Mouse (Mus musculus) hematopoietic multipotent progenitor cell, adult 10-12 weeks (in vitro differentiated cells): ENCODE data around the gene Tsks. TPM values are rescaled to one million over a fixed set of nuclear protein-coding genes. Genes with fewer than 3 reads are reported as not detected.

Experiments
- polyA plus RNA-seq: library from polyadenylated mRNA; stranded (reverse); fragments of >175 nt; gene quantifications from 2 replicates; pipeline ENCODE4 v1.2.3, GENCODE M21; 2012; ENCODE audit warnings: low replicate concordance

The Tsks gene
- polyA plus RNA-seq, result 0.29 TPM in 1 of 2 replicates, not detected in the other

GRCm38 (mm10) chr7:44942904-44943303 lies at the start of gene Tsks:
Gene Tsks, plus strand, starts transcription at chr7:44943204.

GRCm38 (mm10) chr7:44895593-44896434 lies 47.2 kb upstream of the Tsks start, which contains the start of gene Fuz:
Gene Fuz, plus strand, starts transcription at chr7:44896079.

DNA sequence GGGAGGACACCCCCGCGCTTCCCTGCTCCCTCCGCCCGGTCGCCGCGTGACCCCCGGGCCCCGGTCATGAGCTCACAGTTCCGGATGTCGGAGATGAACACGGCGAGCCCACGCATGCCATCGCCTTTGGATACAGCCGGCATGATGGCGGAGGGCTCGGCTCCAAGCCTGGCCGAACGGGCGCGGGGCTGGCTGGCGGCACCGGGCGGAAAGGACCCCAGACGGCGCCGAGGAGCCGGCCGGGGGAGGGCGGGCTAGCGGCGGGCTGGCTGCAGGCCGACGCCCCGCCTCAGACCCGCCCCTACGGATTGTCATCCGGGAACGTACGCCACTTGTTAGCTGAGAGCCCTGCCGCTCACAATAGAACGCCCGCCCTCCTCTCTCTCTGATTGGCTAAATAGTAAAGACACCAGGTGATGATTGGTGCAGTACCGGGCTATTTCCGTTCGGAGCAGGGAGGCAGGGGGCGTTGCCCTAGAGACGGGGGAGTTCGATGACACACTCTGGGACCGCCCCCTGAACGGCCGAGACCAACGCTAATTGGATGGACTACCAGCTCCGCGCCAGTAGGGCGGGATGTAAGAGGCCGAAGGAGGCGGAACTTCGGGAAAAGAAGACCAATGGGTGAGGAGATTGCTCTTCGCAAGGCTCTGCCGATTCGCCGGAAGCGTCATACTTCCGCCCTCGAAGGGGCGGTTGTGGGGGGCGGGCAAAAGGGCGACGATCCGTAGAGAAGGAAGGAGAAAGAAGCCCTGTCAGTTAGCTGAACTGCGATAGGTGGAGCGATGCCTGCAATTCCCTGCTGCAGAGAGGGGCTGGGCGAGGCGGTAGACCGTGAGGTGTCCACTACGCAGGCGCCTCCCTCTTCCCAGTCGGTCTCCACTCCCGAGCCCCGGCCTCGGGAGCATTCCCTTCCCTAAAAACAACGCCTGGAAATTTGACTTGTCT lies 13.5 kb upstream of the Tsks start, which contains the start of gene Ap2a1:
TSS of gene Ap2a1 (minus strand) at position 293 of the 948 bp plus-strand sequence.

DNA sequence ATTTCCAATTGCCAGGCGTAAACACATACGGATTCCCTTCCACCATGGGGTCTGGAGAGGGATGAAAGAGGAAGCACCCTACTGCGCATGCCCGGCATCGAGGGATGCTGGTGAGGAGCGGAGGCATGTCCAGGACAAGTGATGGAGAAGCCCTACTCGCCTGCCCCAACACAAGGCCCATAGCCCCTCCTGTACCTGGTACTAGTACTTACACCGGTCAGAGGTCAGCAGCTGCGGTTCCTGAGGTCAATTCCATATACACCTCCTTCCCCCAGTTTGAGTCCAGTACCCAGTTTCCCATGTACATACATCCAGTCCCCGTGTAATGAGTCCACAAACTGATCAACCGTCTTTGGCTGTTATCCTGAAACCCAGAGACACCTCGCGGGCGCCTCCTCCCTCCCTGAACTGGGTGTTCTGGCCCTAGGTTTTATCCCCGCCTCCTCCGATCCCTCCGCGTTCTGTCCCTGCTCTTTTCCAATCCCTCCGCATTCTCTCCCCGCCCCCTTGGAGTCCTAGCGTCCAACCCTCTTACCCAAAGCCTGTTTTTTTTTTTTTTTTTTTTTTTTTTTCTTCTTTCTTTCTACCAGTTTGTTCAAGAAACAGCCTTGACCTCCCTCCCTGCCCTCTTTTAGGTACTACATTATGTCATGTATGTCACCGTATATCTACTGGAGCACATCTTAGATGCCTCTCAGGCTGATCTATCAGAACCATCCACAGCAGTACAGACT lies 31.5 kb downstream of the Tsks start, which contains the start of gene Cpt1c:
TSS of gene Cpt1c (minus strand) at position 469 of the 734 bp plus-strand sequence.

DNA sequence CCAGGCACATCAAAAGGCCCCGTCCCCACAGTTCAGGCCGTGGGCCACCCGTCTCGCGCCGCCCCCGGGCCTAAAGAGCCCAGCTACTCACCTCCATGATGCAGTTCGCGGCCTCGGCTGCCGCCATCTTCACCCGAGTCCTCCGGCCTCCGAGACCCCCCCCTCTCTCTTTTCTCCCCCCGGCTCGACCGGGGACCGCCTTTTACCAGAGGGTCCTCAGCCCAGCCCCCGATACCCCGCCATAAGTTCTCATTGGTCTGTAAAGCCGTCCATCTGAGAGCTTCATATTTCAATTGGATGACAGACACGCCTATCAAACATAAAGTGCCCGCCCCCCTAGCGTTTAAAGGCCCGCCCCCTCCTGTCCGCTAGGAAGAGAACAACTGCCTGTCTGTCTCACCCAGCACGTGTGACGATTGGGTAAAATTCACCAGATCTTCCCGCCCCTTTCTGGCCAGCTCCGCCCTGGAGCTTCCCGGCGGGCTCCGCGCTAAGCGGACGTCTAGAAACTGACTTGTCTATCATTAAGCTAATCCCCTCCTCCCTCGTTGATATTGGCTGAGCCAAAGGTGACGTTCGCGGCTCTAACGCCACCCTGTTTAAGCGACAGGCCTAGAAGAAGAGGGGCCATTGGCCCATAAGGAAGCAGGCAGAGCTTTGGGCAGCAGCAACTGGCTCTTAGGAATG lies 43.3 kb downstream of the Tsks start, which contains the start of gene Prmt1:
TSS of gene Prmt1 (minus strand) at position 377 of the 687 bp plus-strand sequence.

DNA sequence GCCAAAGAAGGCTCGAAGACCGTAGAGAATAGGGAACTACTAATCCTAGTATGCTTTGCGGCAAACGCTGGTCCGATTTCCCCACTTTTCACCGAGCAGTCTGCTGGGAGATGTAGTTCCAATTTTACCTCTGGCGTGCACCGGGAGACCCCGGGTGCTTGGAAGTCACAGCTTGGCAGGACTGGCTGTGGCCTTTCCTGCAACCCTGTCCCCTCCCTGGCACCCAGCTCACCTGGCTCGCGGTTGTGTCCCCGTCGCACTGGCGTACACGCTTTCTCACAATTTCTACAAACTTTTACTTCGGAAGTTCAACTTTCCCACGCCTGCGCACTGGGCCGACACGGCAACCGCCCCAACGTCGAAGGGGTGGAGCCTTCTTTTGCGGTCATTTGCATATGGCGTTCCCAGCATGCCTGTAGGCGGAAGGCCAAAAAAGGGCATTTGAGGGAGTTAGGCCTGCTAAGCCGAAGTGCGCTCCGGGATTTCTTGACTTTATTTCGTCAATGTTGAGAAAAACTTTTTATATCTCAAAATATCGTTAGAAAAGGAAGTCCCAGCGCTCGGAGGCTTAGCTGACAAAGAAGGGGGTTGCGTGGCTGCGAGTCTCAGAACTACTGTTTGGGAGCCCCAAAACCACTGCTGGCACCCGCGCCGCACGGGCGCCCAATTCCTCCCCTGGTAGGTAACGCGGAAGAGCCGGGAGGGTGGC lies 54.4 kb downstream of the Tsks start, which contains the start of gene Irf3:
TSS of gene Irf3 (plus strand) at position 418 of the 709 bp plus-strand sequence.

DNA sequence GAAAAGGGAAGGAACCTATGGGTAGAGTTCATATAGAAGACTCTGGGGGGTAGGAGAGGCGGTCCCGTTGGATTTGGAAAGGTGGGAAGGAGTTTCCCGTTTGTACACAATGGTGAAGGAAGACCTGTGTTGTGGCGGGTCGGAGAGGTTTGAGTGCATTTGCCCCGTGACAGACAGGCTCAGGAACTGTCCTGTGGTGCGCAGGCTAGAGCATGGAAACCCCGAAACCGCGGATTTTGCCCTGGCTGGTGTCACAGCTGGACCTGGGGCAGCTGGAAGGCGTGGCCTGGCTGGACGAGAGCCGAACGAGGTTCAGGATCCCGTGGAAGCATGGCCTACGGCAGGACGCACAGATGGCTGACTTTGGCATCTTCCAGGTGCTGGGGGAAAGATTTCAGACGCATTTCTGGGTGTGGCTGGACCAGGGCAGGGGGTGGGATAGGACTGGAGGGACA lies 55.5 kb downstream of the Tsks start, which contains the start of gene Bcl2l12:
TSS of gene Bcl2l12 (minus strand) at position 212 of the 455 bp plus-strand sequence.

Other genes with a start within 250 kb of the Tsks start
- gene Izumo2, start 234.5 kb upstream of the Tsks start, polyA plus RNA-seq, result not detected in 2 replicates
- 76.5 and 90.1 TPM in 2 replicates for gene Vrk3, start 194.8 kb upstream of the Tsks start, polyA plus RNA-seq
- gene Zfp473, start 192.2 kb upstream of the Tsks start, polyA plus RNA-seq, result 0.04 and 0.13 TPM in 2 replicates
- 31.2 and 81.5 TPM in 2 replicates for gene Nup62, start 127.1 kb upstream of the Tsks start, polyA plus RNA-seq
- gene Il4i1, start 126.8 kb upstream of the Tsks start, polyA plus RNA-seq, result 150 and 240 TPM in 2 replicates
- 25.4 and 45.2 TPM in 2 replicates for gene Atf5, start 126.5 kb upstream of the Tsks start, polyA plus RNA-seq
- 167 and 687 TPM in 2 replicates for gene Akt1s1, start 94.2 kb upstream of the Tsks start, polyA plus RNA-seq
- 121 and 132 TPM in 2 replicates for gene Tbc1d17, start 94.1 kb upstream of the Tsks start, polyA plus RNA-seq
- 55.0 and 91.1 TPM in 2 replicates for gene Pnkp, start 86.1 kb upstream of the Tsks start, polyA plus RNA-seq
- 42.0 and 70.4 TPM in 2 replicates for gene Ptov1, start 73.4 kb upstream of the Tsks start, polyA plus RNA-seq
- 195 and 493 TPM in 2 replicates for gene Med25, start 50.5 kb upstream of the Tsks start, polyA plus RNA-seq
- gene Fuz, start 47.1 kb upstream of the Tsks start, polyA plus RNA-seq, result 68.5 and 164 TPM in 2 replicates
- 86.3 and 94.0 TPM in 2 replicates for gene Ap2a1, start 13.7 kb upstream of the Tsks start, polyA plus RNA-seq
- gene Cpt1c, start 31.6 kb downstream of the Tsks start, polyA plus RNA-seq, result 0.16 and 0.33 TPM in 2 replicates
- gene Prmt1, start 43.4 kb downstream of the Tsks start, polyA plus RNA-seq, result 20.1 and 51.4 TPM in 2 replicates
- gene Irf3, start 54.4 kb downstream of the Tsks start, polyA plus RNA-seq, result 121 and 237 TPM in 2 replicates
- gene Bcl2l12, start 55.5 kb downstream of the Tsks start, polyA plus RNA-seq, result 98.8 and 137 TPM in 2 replicates
- gene Scaf1, start 73.2 kb downstream of the Tsks start, polyA plus RNA-seq, result 147 and 361 TPM in 2 replicates
- 20.4 and 47.3 TPM in 2 replicates for gene Rras, start 74.8 kb downstream of the Tsks start, polyA plus RNA-seq
- 91.8 and 211 TPM in 2 replicates for gene Prr12, start 109.7 kb downstream of the Tsks start, polyA plus RNA-seq
- 110 and 117 TPM in 2 replicates for gene Nosip, start 119.2 kb downstream of the Tsks start, polyA plus RNA-seq
- gene Prrg2, start 119.5 kb downstream of the Tsks start, polyA plus RNA-seq, result 21.9 and 40.2 TPM in 2 replicates
- gene Rcn3, start 149.0 kb downstream of the Tsks start, polyA plus RNA-seq, result 45.4 and 68.2 TPM in 2 replicates
- gene Fcgrt, start 160.6 kb downstream of the Tsks start, polyA plus RNA-seq, result 210 and 322 TPM in 2 replicates
- gene Rps11, start 181.2 kb downstream of the Tsks start, polyA plus RNA-seq, result 79.7 and 146 TPM in 2 replicates
- gene Rpl13a, start 185.6 kb downstream of the Tsks start, polyA plus RNA-seq, result 6,038 and 6,758 TPM in 2 replicates
- gene Gm45713, start 193.0 kb downstream of the Tsks start, polyA plus RNA-seq, result 0.59 and 3.0 TPM in 2 replicates
- gene Flt3l, start 193.2 kb downstream of the Tsks start, polyA plus RNA-seq, result 106 and 107 TPM in 2 replicates
- 35.7 and 44.2 TPM in 2 replicates for gene Pih1d1, start 211.1 kb downstream of the Tsks start, polyA plus RNA-seq
- gene Aldh16a1, start 211.4 kb downstream of the Tsks start, polyA plus RNA-seq, result 98.2 and 154 TPM in 2 replicates
- gene Slc17a7, start 220.7 kb downstream of the Tsks start, polyA plus RNA-seq, result 0.10 and 0.24 TPM in 2 replicates
- gene Gfy, start 236.4 kb downstream of the Tsks start, polyA plus RNA-seq, result 0.10 TPM in 1 of 2 replicates, not detected in the other
- gene Pth2, start 237.8 kb downstream of the Tsks start, polyA plus RNA-seq, result not detected in 2 replicates